Mouse (Mus musculus) cerebellum, adult 2 months (tissue): Measurements from ENCODE around the gene Jtb.

Experiments
- CTCF ChIP-seq: fragments of 200-500 bp; IDR thresholded peaks from 2 replicates; pipeline ENCODE4 v1.5.1; 2011; ENCODE audit warnings: low read depth, mild to moderate bottlenecking, control low read depth, low read length, moderate library complexity, borderline replicate concordance; ENCODE audit not compliant: insufficient read depth
- POLR2A ChIP-seq: fragments of 200-500 bp; IDR thresholded peaks from 2 replicates; pipeline ENCODE4 v1.6.1; 2011; ENCODE audit warnings: low read length, control low read depth, borderline replicate concordance; ENCODE audit not compliant: insufficient read depth

- TF ChIP-seq CTCF (no peak), POLR2A (no peak)
Observed at GRCm38 (mm10) chr3:90248746-90249100, 17.3 kb downstream of the Jtb start.
